Mouse (Mus musculus) olfactory bulb, adult 2 months (tissue): ENCODE measurements around the gene Notch1.

Source experiments
- CTCF ChIP-seq: fragments of 200-500 bp; IDR thresholded peaks from 2 replicates; pipeline ENCODE4 v1.5.1; 2012; ENCODE audit warnings: low read depth, mild to moderate bottlenecking, low read length, moderate library complexity; ENCODE audit not compliant: insufficient read depth
- POLR2A ChIP-seq: fragments of 200-500 bp; IDR thresholded peaks from 2 replicates; pipeline ENCODE4 v1.6.1; 2012; ENCODE audit warnings: mild to moderate bottlenecking, low read depth, low read length, moderate library complexity; ENCODE audit not compliant: insufficient read depth

DNA sequence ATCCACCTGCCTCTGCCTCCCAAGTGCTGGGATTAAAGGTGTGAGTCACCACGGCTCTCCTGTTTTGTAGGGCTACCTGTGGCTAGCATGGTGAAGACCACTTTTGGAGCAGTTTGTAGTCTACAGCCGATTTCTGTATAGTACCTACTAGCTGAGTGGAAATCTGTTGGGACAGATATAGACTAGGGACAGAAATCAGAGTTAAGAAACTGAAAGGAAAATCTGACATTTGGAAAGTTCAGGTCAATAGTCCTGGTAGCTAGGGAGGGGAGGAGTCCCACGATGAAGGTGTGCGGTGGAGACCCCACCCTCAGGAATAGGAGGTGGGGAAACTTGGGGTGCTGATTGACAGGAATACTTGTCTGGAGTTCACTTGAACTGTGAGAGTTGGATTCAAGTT is 5.9 kb upstream of the Notch1 start:
- TF ChIP-seq POLR2A: no peak
- TF ChIP-seq CTCF: no peak
